Mouse (Mus musculus): Measurements from ENCODE around the gene Ebf1. TPM values are rescaled to one million over a fixed set of nuclear protein-coding genes. Genes with fewer than 3 reads are reported as not detected.
A peak's percentile ranks its signal among the peaks of the same experiment; 100 is the strongest.

Ebf1 gene
- total RNA-seq, 2 experiments from 2014 or later = 15.8 to 18.3 TPM

- intact Hi-C loops (cut with DNase I; ENCODE audit: low total_unique reads) = no loop called here
- no peak for DNase-seq
Observed at GRCm38 (mm10) chr11:44654340-44655019, 37.4 kb downstream of the Ebf1 start.

GRCm38 (mm10) chr11:44655468-44655867 lies 38.4 kb downstream of the Ebf1 start:
- intact Hi-C loops (cut with DNase I; ENCODE audit: low total_unique reads) = no loop called here
- DNase-seq = no peak

GRCm38 (mm10) chr11:44656916-44657315 lies 39.8 kb downstream of the Ebf1 start:
- DNase-seq = no peak
- intact Hi-C loops (cut with DNase I; ENCODE audit: low total_unique reads) = no loop called here

- no peak for DNase-seq
- intact Hi-C loops (cut with DNase I; ENCODE audit: low total_unique reads) = no loop called here
Observed at GRCm38 (mm10) chr11:44657833-44658395, 40.8 kb downstream of the Ebf1 start.

- intact Hi-C loops (cut with DNase I; ENCODE audit: low total_unique reads) = no loop called here
- no peak for DNase-seq
Observed at GRCm38 (mm10) chr11:44661875-44662274, 44.8 kb downstream of the Ebf1 start.

GRCm38 (mm10) chr11:44663609-44664141 lies 46.6 kb downstream of the Ebf1 start:
- intact Hi-C loops (cut with DNase I; ENCODE audit: low total_unique reads) = no loop called here
- DNase-seq = no peak

GRCm38 (mm10) chr11:44665156-44665682 lies 48.1 kb downstream of the Ebf1 start:
- intact Hi-C loops (cut with DNase I; ENCODE audit: low total_unique reads) = no loop called here

GRCm38 (mm10) chr11:44665741-44666531 lies 48.8 kb downstream of the Ebf1 start:
- no peak for DNase-seq
- intact Hi-C loops (cut with DNase I; ENCODE audit: low total_unique reads) = no loop called here

More at GRCm38 (mm10) chr11:44665156-44665682, 48.1 kb downstream of the Ebf1 start:
- DNase-seq = peak; percentile 49

- DNase-seq = no peak
- intact Hi-C loops (cut with DNase I; ENCODE audit: low total_unique reads) = no loop called here
Observed at GRCm38 (mm10) chr11:44666741-44667140, 49.6 kb downstream of the Ebf1 start.

GRCm38 (mm10) chr11:44681306-44681705 lies 64.2 kb downstream of the Ebf1 start:
- no peak for DNase-seq
- intact Hi-C loops (cut with DNase I; ENCODE audit: low total_unique reads) = no loop called here

- no peak for DNase-seq
- intact Hi-C loops (cut with DNase I; ENCODE audit: low total_unique reads) = no loop called here
Observed at GRCm38 (mm10) chr11:44681995-44682394, 64.9 kb downstream of the Ebf1 start.

GRCm38 (mm10) chr11:44682703-44683539 lies 65.8 kb downstream of the Ebf1 start:
- intact Hi-C loops (cut with DNase I; ENCODE audit: low total_unique reads) = no loop called here
- DNase-seq = no peak

GRCm38 (mm10) chr11:44684486-44685076 lies 67.5 kb downstream of the Ebf1 start:
- DNase-seq = no peak
- intact Hi-C loops (cut with DNase I; ENCODE audit: low total_unique reads) = no loop called here

- intact Hi-C loops (cut with DNase I; ENCODE audit: low total_unique reads) = no loop called here
- no peak for DNase-seq
Observed at GRCm38 (mm10) chr11:44685129-44685528, 68.0 kb downstream of the Ebf1 start.

GRCm38 (mm10) chr11:44685911-44686361 lies 68.8 kb downstream of the Ebf1 start:
- DNase-seq = peak; percentile 13
- intact Hi-C loops (cut with DNase I; ENCODE audit: low total_unique reads) = no loop called here

GRCm38 (mm10) chr11:44686378-44686777 lies 69.3 kb downstream of the Ebf1 start:
- no peak for DNase-seq
- intact Hi-C loops (cut with DNase I; ENCODE audit: low total_unique reads) = no loop called here

GRCm38 (mm10) chr11:44688542-44688941 lies 71.4 kb downstream of the Ebf1 start:
- DNase-seq = no peak
- intact Hi-C loops (cut with DNase I; ENCODE audit: low total_unique reads) = no loop called here

GRCm38 (mm10) chr11:44689571-44690264 lies 72.6 kb downstream of the Ebf1 start:
- intact Hi-C loops (cut with DNase I; ENCODE audit: low total_unique reads) = no loop called here
- DNase-seq = no peak

Data from gastrocnemius, postnatal 14 days (tissue).